Mouse (Mus musculus) thymus, adult 2 months (tissue): ENCODE measurements around the gene Exoc6b.

ENCODE experiments used
- CTCF ChIP-seq: fragments of 200-500 bp; IDR thresholded peaks from 2 replicates; pipeline ENCODE4 v1.5.1; 2012; ENCODE audit warnings: mild to moderate bottlenecking, control low read depth, low read length, moderate library complexity, borderline replicate concordance; ENCODE audit not compliant: control insufficient read depth, poor library complexity, insufficient read depth; ENCODE audit errors: extremely low read depth
- POLR2A ChIP-seq: fragments of 200-500 bp; IDR thresholded peaks from 2 replicates; pipeline ENCODE4 v1.6.1; 2012; ENCODE audit warnings: mild to moderate bottlenecking, low read length, control low read depth, moderate library complexity; ENCODE audit not compliant: control insufficient read depth, poor library complexity, insufficient read depth; ENCODE audit errors: extremely low read depth

- TF ChIP-seq CTCF (no peak), POLR2A (no peak)
Measured at GRCm38 (mm10) chr6:84594626-84595025, 474.7 kb downstream of the Exoc6b start.
